Mouse (Mus musculus) spleen, adult 2 months (tissue): Measurements from ENCODE around the gene Ipcef1.

Source experiments
- CTCF ChIP-seq: fragments of 200-500 bp; IDR thresholded peaks from 2 replicates; pipeline ENCODE4 v1.5.1; 2011; ENCODE audit warnings: mild to moderate bottlenecking, inconsistent platforms; ENCODE audit not compliant: insufficient read depth, insufficient read length, insufficient replicate concordance; ENCODE audit errors: extremely low read depth
- POLR2A ChIP-seq: fragments of 200-500 bp; IDR thresholded peaks from 2 replicates; pipeline ENCODE4 v1.6.1; 2011; ENCODE audit warnings: low read depth, low read length, inconsistent platforms

DNA sequence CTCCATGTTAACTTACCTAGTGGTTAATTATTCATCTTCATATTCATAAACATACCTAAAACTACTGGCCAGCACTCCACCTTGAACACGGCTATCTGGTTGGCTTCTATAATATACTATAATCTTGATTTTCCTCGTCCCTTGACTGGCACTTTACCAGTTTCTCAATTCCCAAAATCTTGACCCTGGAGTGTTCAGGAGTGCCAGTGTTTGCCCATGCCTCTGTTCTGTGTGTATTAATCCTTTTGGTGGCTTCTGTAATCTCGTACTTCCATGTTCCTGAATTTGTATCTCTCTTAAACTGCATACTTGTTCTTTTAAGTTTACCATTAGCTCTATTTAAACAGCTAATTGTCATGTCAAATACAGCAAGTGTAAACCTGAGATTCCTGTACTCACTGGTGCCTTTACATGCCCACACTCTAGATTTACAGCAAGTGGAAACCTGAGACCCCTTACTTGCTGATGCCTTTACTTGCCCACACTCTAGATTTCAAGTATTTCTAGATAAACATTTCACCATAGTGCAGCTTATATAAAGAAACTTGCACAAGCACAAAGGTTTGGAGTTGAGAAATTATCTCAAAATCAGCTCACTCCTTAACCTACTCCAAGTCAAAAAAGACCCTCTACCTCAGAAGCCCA is 155.5 kb downstream of the Ipcef1 start:
- TF ChIP-seq CTCF (no peak), POLR2A (no peak)
